Mouse (Mus musculus) ES-E14 (cell line): Measurements from ENCODE around the gene Klf9.

ENCODE experiments used
- CHD2 ChIP-seq: IDR thresholded peaks from 2 replicates; pipeline ENCODE4 v1.6.1; 2014; ENCODE audit warnings: mild to moderate bottlenecking, low read depth, low read length, inconsistent platforms
- HCFC1 ChIP-seq: IDR thresholded peaks from 2 replicates; pipeline ENCODE4 v1.6.1; 2012; ENCODE audit warnings: low read length, inconsistent platforms, borderline replicate concordance; ENCODE audit not compliant: insufficient read depth
- MAFK ChIP-seq: IDR thresholded peaks from 2 replicates; pipeline ENCODE4 v1.6.1; 2014; ENCODE audit warnings: mild to moderate bottlenecking, low read depth, low read length, inconsistent platforms; ENCODE audit not compliant: insufficient read depth
- ZC3H11A ChIP-seq: IDR thresholded peaks from 2 replicates; pipeline ENCODE4 v1.6.1; 2012; ENCODE audit warnings: low read depth, mild to moderate bottlenecking, inconsistent platforms, low read length, borderline replicate concordance
- ZNF384 ChIP-seq: IDR thresholded peaks from 2 replicates; pipeline ENCODE4 v1.6.1; 2012; ENCODE audit warnings: low read depth, low read length, inconsistent platforms

DNA sequence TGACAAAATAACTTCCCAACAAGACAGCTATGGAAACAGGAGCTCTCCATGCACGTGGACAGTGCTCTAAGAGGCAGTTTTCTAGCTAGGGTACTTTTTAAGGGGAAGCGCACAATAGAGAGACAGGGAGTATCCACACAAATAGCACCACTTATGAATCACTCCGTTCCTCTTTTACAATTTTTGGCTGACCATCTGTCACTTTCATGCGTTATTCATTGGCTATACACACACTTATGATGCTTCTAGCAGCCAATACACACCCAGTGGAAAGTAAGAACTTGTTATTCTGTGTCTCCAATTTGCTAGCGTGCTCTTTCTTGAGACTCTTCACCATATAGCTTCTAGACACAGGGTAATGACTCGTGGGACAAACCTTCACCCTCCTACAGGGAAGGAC lies 46.7 kb downstream of the Klf9 start:
- TF ChIP-seq ZNF384, result no peak
- TF ChIP-seq ZC3H11A, result no peak
- no peak for TF ChIP-seq CHD2
- TF ChIP-seq MAFK, result no peak
- TF ChIP-seq HCFC1, result no peak
